Mouse (Mus musculus) gastrocnemius, adult 8-10 months (tissue): ENCODE measurements at regions not wholly inside any gene's neighbourhood (a gene's known extent, or its start where the extent isn't known, plus 50 kb on each side); places are given as distances from the start of the nearest gene placed in this dataset.

Source experiments
- DNase-seq, 2 experiments: peaks; one replicate each; pipeline ENCODE4 v3.0.0; 2022; ENCODE audit warnings: low spot score in 2 of 2

DNA sequence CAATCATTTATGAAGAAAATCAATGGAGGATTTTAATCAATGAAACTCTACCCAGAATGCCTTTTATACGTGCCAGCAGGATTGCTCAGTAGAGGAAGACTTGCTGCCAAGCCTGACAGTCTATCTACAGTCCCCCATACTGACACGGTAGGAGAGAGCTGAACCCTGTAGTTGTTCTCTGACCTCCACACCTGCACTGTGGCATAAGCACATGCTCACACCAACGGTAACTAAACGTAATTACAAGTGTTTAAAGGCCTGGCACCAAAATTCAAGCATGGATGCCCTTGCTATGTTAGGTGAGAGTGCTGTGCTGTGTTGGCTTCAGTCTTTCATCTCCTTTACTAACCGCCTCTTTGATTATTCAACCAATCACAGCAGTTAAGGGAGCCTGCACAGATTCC lies 190.8 kb downstream of the Pfkfb3 start:
- DNase-seq: no peak

DNA sequence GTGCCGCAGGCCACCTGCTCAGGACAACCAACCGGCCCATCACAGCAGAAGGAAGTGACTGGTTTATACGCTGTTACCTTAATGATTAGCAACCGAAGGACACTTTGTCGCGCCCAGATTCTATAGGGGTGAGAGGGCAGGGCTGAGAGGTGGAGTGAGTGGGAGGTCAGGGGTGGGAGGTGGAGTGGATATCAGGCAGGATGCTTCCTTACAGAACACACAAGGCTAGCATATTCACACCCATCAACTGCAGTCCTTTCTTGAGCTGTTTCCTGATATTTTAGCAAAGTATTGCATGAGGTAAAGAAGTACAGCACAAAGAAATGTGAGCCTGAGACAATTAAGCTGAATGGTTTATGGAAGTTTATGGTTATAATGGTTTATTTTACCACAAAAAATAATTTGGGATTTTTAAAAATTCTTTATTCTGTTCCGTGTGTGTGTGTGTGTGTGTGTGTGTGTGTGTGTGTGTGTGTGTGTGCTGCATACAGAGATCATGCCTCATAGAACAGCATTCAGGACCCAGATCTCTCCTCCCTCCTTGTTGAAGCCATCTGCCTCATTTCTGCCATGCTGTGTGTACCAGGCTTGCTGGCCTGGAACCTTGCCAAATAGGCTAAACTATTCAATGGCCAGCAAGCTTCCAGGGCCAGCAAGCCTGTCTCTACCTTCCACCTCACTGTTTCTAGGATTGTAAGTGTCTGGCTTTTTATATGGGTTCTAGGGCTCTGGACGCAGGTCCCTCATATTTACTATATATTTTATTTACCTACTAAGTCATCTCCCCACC lies 190.5 kb downstream of the Prkcq start:
- no peak for DNase-seq

DNA sequence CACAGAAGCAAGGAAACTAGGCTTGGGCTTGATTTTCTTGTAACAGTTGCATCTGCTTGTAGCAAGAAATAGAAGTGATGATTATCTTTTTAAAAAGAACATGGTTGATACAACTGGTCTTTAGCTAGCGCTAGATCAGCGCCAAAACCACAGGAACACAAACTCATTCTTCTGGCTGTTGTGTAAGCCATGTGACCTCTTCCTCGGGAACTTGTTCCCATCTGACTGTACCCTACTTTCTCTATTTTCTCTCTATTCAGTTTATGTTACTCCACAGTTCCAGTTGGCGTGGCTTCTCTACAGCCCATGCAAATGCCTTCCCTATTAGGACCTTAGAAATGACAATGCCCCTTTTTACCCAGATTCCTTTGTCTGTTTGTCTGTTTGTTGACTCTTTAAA lies 187.4 kb downstream of the Prkcq start:
- DNase-seq: no peak

DNA sequence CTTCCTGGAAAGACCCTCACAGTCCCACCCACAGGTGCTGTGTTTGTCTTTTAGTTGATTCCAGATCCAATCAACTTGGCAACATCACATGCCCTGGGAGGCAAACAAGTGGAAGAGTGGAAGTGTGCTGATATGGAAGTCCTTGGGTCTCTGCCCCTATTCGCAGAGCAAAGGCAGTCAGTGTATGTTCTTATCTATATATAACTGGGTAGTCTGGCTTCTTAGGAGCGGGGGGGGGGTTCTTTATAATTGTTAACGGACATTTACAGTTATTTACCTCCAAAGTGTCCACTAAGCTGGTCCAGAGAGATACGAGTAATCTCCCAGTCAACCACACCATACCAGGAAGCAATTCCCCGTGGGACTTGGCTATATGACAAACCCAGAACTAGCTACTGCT lies 184.8 kb downstream of the Prkcq start:
- DNase-seq: no peak

DNA sequence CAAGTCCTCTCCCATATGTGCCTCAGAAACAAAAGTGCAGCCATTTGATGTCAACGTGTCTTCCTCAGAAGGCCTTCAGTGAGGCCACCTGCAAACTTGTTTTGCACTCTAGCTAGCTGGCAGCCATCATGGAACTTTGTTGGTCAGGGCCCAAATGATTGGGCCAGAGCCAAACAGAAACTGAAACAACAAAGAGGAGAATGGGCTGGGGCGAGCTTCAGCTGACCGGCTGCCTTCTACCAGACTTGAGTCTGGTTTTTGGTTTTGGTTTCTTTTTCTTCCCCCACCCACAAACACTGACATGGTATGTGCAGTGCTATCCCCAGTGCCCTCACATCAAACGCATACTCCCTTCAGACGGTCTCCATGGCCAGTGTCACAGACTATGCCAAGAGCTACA lies 183.7 kb downstream of the Prkcq start:
- no peak for DNase-seq
